Mouse (Mus musculus) adrenal gland, adult 8-10 months (tissue): ENCODE data around the gene Kif11. TPM values are rescaled to one million over a fixed set of nuclear protein-coding genes. Genes with fewer than 3 reads are reported as not detected.

ENCODE experiments used
- DNase-seq: peaks from one replicate; pipeline ENCODE4 v3.0.0; 2022
- total RNA-seq, 4 experiments: library from RNA; stranded (reverse); gene quantifications; 2 replicates each; pipeline ENCODE4 v1.2.4; 2022

Gene Kif11
- total RNA-seq, 4 experiments from 2014 or later = 0.99 to 1.3 (median 1.1) TPM

GRCm38 (mm10) chr19:37449246-37449645, 73.0 kb downstream of the Kif11 start:
- no peak for DNase-seq

- no peak for DNase-seq
Observed at GRCm38 (mm10) chr19:37455528-37455927, 79.3 kb downstream of the Kif11 start.

- DNase-seq = no peak
Observed at GRCm38 (mm10) chr19:37455961-37456360, 79.8 kb downstream of the Kif11 start.

DNA sequence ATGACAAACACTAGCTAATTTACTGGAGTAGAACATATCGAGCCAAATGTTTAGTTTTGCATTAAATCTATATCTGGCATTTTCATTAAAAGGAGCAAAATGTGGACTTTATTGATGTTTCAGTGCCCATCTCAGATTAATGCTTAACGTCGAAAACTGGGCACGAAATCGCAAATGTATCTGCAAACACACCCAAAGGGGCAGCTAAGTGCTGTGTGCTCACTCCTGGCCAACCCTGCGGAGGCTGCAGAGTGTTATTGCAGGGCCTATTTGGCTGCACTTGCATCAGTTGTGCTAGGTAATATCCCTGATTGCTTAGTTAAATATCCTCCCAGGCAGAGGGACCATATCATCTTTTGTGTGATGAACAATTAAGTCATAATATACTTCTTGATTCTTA, 81.8 kb downstream of the Kif11 start:
- no peak for DNase-seq

DNA sequence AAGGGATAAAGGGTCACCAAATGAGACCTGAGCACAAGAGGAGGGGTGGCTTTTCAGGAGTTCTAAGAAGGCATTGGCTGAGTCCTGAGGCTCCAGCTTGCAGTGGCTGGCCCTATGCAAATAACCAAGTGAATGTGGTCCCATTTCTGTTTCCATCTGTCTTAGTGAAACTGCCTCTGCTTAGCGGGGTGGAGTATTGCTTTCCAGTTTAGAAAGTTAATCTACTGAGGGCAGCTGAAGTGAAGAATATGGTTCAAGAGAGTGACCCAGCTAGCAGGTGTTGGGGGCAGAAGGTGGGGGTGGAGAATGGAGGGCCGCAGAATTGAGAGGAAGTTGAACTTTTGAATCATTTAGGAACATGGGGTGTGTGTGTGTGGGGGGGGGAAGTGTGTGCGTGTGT, 90.2 kb downstream of the Kif11 start:
- no peak for DNase-seq

GRCm38 (mm10) chr19:37466978-37467377, 90.8 kb downstream of the Kif11 start:
- DNase-seq = no peak

GRCm38 (mm10) chr19:37468841-37469566, 92.8 kb downstream of the Kif11 start:
- DNase-seq = no peak

Other genes starting within 250 kb of the Kif11 start
- gene March5, start 168.9 kb upstream of the Kif11 start, total RNA-seq = 100 to 1,000 TPM in 1 of 4 experiments, 10 to 100 TPM in 3; 78.1 to 100 (median 96.2) TPM
- 10 to 100 TPM; 20.4 to 29.9 (median 26.0) TPM for gene Cpeb3, start 167.8 kb upstream of the Kif11 start, total RNA-seq
- 100 to 1,000 TPM in 1 of 4 experiments, 10 to 100 TPM in 3; 81.5 to 153 (median 83.3) TPM for gene Ide, start 38.6 kb upstream of the Kif11 start, total RNA-seq
- 100 to 1,000 TPM in 2 of 4 experiments, 10 to 100 TPM in 2; 23.6 to 283 (median 97.2) TPM for gene Hhex, start 58.4 kb downstream of the Kif11 start, total RNA-seq
- gene Exoc6, start 174.0 kb downstream of the Kif11 start, total RNA-seq = 10 to 100 TPM; 18.7 to 26.7 (median 22.0) TPM